Mouse (Mus musculus) kidney, postnatal 25 days (tissue): ENCODE measurements around the gene 4930469K13Rik.
"Not testable (repeated sequence)": the region's sequence is repeated elsewhere in the genome, so short reads cannot be mapped to it uniquely, and the experiment has no call there.

Experiments
- DNase-seq, 2 experiments: peaks; one replicate each; pipeline ENCODE4 v3.0.0; 2021; ENCODE audit warnings: mixed read lengths in 2 of 2

The 4930469K13Rik gene

GRCm38 (mm10) chr11:34098422-34098821 is at the start of gene 4930469K13Rik:
TSS of gene 4930469K13Rik (minus strand) at chr11:34098554.
- no peak for DNase-seq

- DNase-seq, result no peak
Observed at GRCm38 (mm10) chr11:34146934-34147333, 48.6 kb upstream of the 4930469K13Rik start.

- DNase-seq, result no peak
Observed at GRCm38 (mm10) chr11:34144421-34144820, 46.1 kb upstream of the 4930469K13Rik start.

GRCm38 (mm10) chr11:34143984-34144383 is 45.6 kb upstream of the 4930469K13Rik start:
- DNase-seq, result no peak

- DNase-seq, result no peak
Observed at GRCm38 (mm10) chr11:34139296-34139695, 40.9 kb upstream of the 4930469K13Rik start.

- DNase-seq, result no peak
Observed at GRCm38 (mm10) chr11:34128412-34128811, 30.1 kb upstream of the 4930469K13Rik start.

- not testable (repeated sequence) for DNase-seq
Observed at GRCm38 (mm10) chr11:34125727-34126126, 27.4 kb upstream of the 4930469K13Rik start.

GRCm38 (mm10) chr11:34124852-34125251 is 26.5 kb upstream of the 4930469K13Rik start:
- DNase-seq, result no peak

GRCm38 (mm10) chr11:34123147-34123546 is 24.8 kb upstream of the 4930469K13Rik start:
- peak in 1 of 2 experiments; percentile 40 for DNase-seq

GRCm38 (mm10) chr11:34118319-34118718 is 20.0 kb upstream of the 4930469K13Rik start:
- no peak for DNase-seq

GRCm38 (mm10) chr11:34117581-34117980 is 19.2 kb upstream of the 4930469K13Rik start:
- DNase-seq, result no peak

- DNase-seq, result no peak
Observed at GRCm38 (mm10) chr11:34116572-34117135, 18.3 kb upstream of the 4930469K13Rik start.

- no peak for DNase-seq
Observed at GRCm38 (mm10) chr11:34113760-34114159, 15.4 kb upstream of the 4930469K13Rik start.

GRCm38 (mm10) chr11:34112781-34113380 is 14.5 kb upstream of the 4930469K13Rik start:
- no peak for DNase-seq

- DNase-seq, result no peak
Observed at GRCm38 (mm10) chr11:34111940-34112339, 13.6 kb upstream of the 4930469K13Rik start.

- no peak for DNase-seq
Observed at GRCm38 (mm10) chr11:34109260-34109659, 10.9 kb upstream of the 4930469K13Rik start.

- no peak for DNase-seq
Observed at GRCm38 (mm10) chr11:34104919-34105318, 6.6 kb upstream of the 4930469K13Rik start.

GRCm38 (mm10) chr11:34101827-34102226 is 3.5 kb upstream of the 4930469K13Rik start:
- DNase-seq, result no peak

- DNase-seq, result no peak
Observed at GRCm38 (mm10) chr11:34087064-34087463, 11.3 kb downstream of the 4930469K13Rik start.

- DNase-seq, result no peak
Observed at GRCm38 (mm10) chr11:34086164-34086751, 12.1 kb downstream of the 4930469K13Rik start.

- DNase-seq, result no peak
Observed at GRCm38 (mm10) chr11:34084639-34085038, 13.7 kb downstream of the 4930469K13Rik start.

GRCm38 (mm10) chr11:34083795-34084194 is 14.6 kb downstream of the 4930469K13Rik start:
- no peak for DNase-seq

- no peak for DNase-seq
Observed at GRCm38 (mm10) chr11:34079542-34080464, 18.6 kb downstream of the 4930469K13Rik start.
